Mouse (Mus musculus) midbrain, embryonic 12.5 days (tissue): ENCODE measurements around the gene Klre1. TPM values are rescaled to one million over a fixed set of nuclear protein-coding genes. Genes with fewer than 3 reads are reported as not detected.
"Not testable (repeated sequence)": the region's sequence is repeated elsewhere in the genome, so short reads cannot be mapped to it uniquely, and the experiment has no call there.

Source experiments
- ATAC-seq: fragments of 200-750 bp; cut with Nextera tagmentation; 2 replicates; pipeline ENCODE4 v1.8.0; 2017; ENCODE audit warnings: low read depth, moderate TSS enrichment, moderate library complexity; ENCODE audit not compliant: low FRiP score
- H3K27ac ChIP-seq: fragments of 300-500 bp; sonication (generic); replicated peaks from 2 replicates; pipeline ENCODE4 v1.5.1; 2016; ENCODE audit warnings: mild to moderate bottlenecking
- H3K27me3 ChIP-seq: fragments of 300-500 bp; sonication (generic); 2 replicates; pipeline ENCODE4 v1.6.1; 2016; ENCODE audit warnings: mild to moderate bottlenecking
- H3K36me3 ChIP-seq: fragments of 300-500 bp; sonication (generic); 2 replicates; pipeline ENCODE4 v1.6.1; 2016
- H3K4me1 ChIP-seq: fragments of 300-500 bp; sonication (generic); 2 replicates; pipeline ENCODE4 v1.6.1; 2016
- H3K4me2 ChIP-seq: fragments of 300-500 bp; sonication (generic); replicated peaks from 2 replicates; pipeline ENCODE4 v1.6.1; 2016; ENCODE audit warnings: mild to moderate bottlenecking, moderate library complexity
- H3K4me3 ChIP-seq: fragments of 300-500 bp; sonication (generic); 2 replicates; pipeline ENCODE4 v1.5.1; 2016; ENCODE audit warnings: mild to moderate bottlenecking
- H3K9ac ChIP-seq: fragments of 300-500 bp; sonication (generic); replicated peaks from 2 replicates; pipeline ENCODE4 v1.6.1; 2016; ENCODE audit warnings: mild to moderate bottlenecking, moderate library complexity
- H3K9me3 ChIP-seq: fragments of 300-500 bp; sonication (generic); 2 replicates; pipeline ENCODE4 v1.6.1; 2016; ENCODE audit warnings: mild to moderate bottlenecking
- WGBS: fragments of 180-500 bp; shearing (Covaris S2); methylation state at CpG from one replicate; pipeline ENCODE4 v1.1.7; 2016; 5-methylcytosine and 5-hydroxymethylcytosine counted together
- polyA plus RNA-seq: library from polyadenylated mRNA; unstranded; fragments of >200 nt; fragmentation: Nextera tagmentation; extraction: Ambion mirVana; gene quantifications from 2 replicates; pipeline ENCODE4 v1.2.1, GENCODE M21; 2016

Gene Klre1
- polyA plus RNA-seq, 1 experiment from 2014 or later = not detected

DNA sequence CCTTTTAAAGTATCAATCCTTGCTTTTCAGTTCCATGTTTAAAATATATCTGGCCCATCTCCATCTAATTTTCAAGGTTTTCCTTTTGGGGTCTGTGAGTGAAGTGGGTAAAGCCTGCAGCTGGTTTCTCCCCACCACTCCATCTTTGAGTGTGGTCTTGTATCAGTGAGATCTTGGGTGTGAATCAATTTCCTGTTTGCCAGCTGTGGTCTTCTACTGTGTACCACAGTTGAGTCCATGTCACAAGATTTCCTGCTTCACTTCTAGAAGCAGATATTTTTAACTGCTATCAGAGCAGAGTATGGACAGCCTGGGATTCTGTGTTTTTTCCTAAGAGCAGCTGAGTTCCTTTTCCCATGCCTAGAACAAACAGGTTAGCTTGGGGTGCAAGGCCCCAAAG, 30.7 kb downstream of the Klre1 start:
- H3K9me3 ChIP-seq = no peaks in the 10 kb centered on the region
- no peaks in the 10 kb centered on the region for H3K36me3 ChIP-seq
- no peak for ATAC-seq
- no peaks in the 10 kb centered on the region for H3K27me3 ChIP-seq
- no peaks in the 10 kb centered on the region for H3K4me1 ChIP-seq
- no peak overlapping the region for H3K4me2 ChIP-seq
- no peak overlapping the region for H3K4me3 ChIP-seq
- H3K9ac ChIP-seq = no peak overlapping the region
- H3K27ac ChIP-seq = no peak overlapping the region

DNA sequence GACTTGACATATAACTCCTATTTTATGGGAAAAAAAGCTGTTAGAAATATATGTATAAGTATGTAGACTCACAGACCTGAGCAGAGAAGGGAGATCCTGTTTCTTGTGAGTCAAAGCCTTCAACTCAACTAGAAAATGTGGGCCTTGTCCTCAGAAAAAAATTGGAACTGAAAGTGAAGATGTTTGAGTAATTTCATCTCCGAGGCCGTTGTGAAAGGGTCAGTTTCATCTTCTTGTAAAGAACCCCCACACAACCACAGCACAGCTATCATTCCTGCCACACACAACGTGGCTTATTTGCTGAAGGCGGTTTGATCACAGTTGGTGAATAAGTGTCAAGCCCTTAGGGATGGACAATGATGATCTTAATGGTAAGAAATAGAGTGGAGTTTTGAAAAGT, 46.0 kb downstream of the Klre1 start, which contains the start of gene Klrk1:
Gene Klrk1 (minus strand): TSS at position 130 of the 400 bp plus-strand sequence.
- H3K4me3 ChIP-seq = no peak within 1 kb of the TSS
- H3K27me3 ChIP-seq = no peaks in the 10 kb centered on the region
- H3K4me2 ChIP-seq = no peak within 1 kb of the TSS
- H3K4me1 ChIP-seq = no peaks in the 10 kb centered on the region
- no peaks in the 10 kb centered on the region for H3K36me3 ChIP-seq
- H3K27ac ChIP-seq = no peak within 1 kb of the TSS
- 79% methylated on average over 4 of the region's 4 CpGs for WGBS
- no peak for ATAC-seq
- no peaks in the 10 kb centered on the region for H3K9me3 ChIP-seq
- no peak within 1 kb of the TSS for H3K9ac ChIP-seq

DNA sequence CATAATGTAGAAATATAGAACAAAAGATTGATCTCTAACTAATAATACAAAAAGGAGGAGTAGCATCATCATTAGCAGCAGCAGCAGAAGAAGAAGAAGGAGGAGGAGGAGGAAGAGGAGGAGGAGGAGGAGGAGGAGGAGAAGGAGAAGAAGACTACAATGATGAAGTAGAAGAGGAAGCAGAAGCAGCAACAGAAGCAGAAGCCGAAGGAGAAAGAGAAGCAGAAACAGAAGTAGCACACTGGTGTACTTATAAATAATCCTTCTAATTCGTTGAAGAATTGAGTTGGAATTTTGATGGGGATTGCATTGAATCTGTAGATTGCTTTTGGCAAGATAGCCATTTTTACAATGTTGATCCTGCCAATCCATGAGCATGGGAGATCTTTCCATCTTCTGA, 53.3 kb downstream of the Klre1 start:
- not testable (repeated sequence) for ATAC-seq

More for the DNA sequence above, 53.3 kb downstream of the Klre1 start:
- H3K9me3 ChIP-seq, H3K4me1 ChIP-seq, H3K4me2 ChIP-seq, H3K36me3 ChIP-seq, H3K27ac ChIP-seq, H3K4me3 ChIP-seq, H3K27me3 ChIP-seq, H3K9ac ChIP-seq: not testable (repeated sequence)
- WGBS = 82% methylated on average over 2 of the region's 2 CpGs

Other genes starting within 250 kb of the Klre1 start
- not detected in 2 replicates for gene 4922502D21Rik, start 246.1 kb upstream of the Klre1 start, polyA plus RNA-seq
- gene Clec12a, start 235.2 kb upstream of the Klre1 start, polyA plus RNA-seq = 0.14 and 0.21 TPM in 2 replicates
- not detected in 2 replicates for gene Clec12b, start 192.0 kb upstream of the Klre1 start, polyA plus RNA-seq
- 7.1 and 9.0 TPM in 2 replicates for gene Clec1b, start 180.6 kb upstream of the Klre1 start, polyA plus RNA-seq
- gene Clec9a, start 169.0 kb upstream of the Klre1 start, polyA plus RNA-seq = 0.17 and 0.22 TPM in 2 replicates
- 0.86 and 1.3 TPM in 2 replicates for gene Clec1a, start 125.9 kb upstream of the Klre1 start, polyA plus RNA-seq
- gene Olr1, start 70.7 kb upstream of the Klre1 start, polyA plus RNA-seq = 0.06 and 0.07 TPM in 2 replicates
- gene Tmem52b, start 65.3 kb upstream of the Klre1 start, polyA plus RNA-seq = not detected in 2 replicates
- 94.3 and 96.6 TPM in 2 replicates for gene Gabarapl1, start 44.7 kb upstream of the Klre1 start, polyA plus RNA-seq
- 0.47 TPM in 1 of 2 replicates, not detected in the other for gene Klrd1, start 13.9 kb downstream of the Klre1 start, polyA plus RNA-seq
- 0.32 and 0.34 TPM in 2 replicates for gene Klrk1, start 46.0 kb downstream of the Klre1 start, polyA plus RNA-seq
- not detected in 2 replicates for gene Klrc3, start 65.4 kb downstream of the Klre1 start, polyA plus RNA-seq
- gene Klrc2, start 82.8 kb downstream of the Klre1 start, polyA plus RNA-seq = not detected in 2 replicates
- not detected in 2 replicates for gene Klrc1, start 101.1 kb downstream of the Klre1 start, polyA plus RNA-seq
- gene Klri1, start 139.2 kb downstream of the Klre1 start, polyA plus RNA-seq = not detected in 2 replicates
- not detected in 2 replicates for gene Klri2, start 162.6 kb downstream of the Klre1 start, polyA plus RNA-seq
- not detected in 2 replicates for gene Gm156, start 206.4 kb downstream of the Klre1 start, polyA plus RNA-seq